Mouse (Mus musculus) layer of hippocampus, postnatal 14 days (tissue): ENCODE data around the gene Nyap1. TPM values are rescaled to one million over a fixed set of nuclear protein-coding genes. Genes with fewer than 3 reads are reported as not detected.

Experiments
- DNase-seq, 2 experiments: peaks; one replicate each; pipeline ENCODE4 v3.0.0; 2021 to 2022; ENCODE audit warnings: low spot score in 2 of 2, mixed read lengths in 1 of 2
- long read RNA-seq, 2 experiments: library from polyadenylated mRNA; stranded (forward); transcript quantifications; one replicate each; pipeline ENCODE4 v2.0.0; 2021
- total RNA-seq, 2 experiments: library from RNA; stranded (reverse); gene quantifications; 2 replicates each; pipeline ENCODE4 v1.2.3; 2021

Nyap1 gene
- 10 to 100 TPM; 73.9 to 75.0 TPM for total RNA-seq
- long read RNA-seq, experiment 1, partial matches to known transcripts = 3 of 4 reads
- long read RNA-seq, experiment 1, other reads (novel, unspliced or antisense) = 1 of 4 reads
- long read RNA-seq, experiment 2, partial matches to known transcripts = 3 of 6 reads
- long read RNA-seq, experiment 2, other reads (novel, unspliced or antisense) = 3 of 6 reads

DNA sequence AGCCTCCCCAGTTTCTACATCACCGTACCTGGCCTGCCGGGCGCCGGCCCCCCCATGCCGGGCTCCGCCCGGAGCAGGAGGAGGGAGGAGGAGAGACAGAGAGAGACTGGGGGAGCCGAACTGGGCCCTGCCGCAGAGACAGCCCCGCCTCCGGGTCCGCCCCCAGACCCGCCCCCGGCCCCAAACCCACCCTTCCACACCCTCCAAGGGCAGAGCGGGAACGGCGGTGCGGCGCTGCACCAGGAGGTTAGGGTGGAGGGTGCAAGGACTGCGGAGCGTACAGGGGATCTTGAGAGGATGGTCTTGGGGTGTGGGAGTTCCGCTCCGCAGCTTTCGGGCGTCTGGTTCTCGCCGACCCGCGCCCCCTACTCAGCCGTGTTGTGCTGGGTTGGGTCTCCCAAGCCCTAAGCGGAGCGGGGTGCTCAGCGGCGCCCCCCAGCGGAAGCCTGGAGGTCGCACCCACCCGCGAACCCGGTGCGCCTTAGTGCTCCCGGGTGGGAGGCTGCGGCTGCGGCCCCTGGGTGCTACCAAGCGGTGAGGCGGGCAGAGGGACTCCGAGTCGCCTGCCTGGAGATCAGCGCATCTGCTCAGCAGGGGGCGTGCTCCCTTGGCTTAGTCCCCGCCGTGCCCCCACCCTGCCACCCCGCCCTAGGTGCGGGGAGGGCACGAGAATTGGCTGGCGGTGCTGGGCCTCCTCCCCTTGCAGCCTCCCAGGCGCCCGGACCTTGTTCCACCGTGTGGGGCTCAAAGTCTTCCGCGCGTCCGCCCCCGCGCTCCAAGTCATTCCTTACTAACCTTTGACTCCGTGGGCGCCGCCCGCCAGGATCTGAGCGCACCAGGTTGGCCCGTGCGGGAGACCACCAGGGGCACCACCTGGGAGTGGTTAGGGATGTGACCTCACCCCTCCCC is at the start of gene Nyap1:
Gene Nyap1, minus strand, starts transcription at position 585 of the 909 bp plus-strand sequence.
- DNase-seq = peak; percentile 86 to 91

DNA sequence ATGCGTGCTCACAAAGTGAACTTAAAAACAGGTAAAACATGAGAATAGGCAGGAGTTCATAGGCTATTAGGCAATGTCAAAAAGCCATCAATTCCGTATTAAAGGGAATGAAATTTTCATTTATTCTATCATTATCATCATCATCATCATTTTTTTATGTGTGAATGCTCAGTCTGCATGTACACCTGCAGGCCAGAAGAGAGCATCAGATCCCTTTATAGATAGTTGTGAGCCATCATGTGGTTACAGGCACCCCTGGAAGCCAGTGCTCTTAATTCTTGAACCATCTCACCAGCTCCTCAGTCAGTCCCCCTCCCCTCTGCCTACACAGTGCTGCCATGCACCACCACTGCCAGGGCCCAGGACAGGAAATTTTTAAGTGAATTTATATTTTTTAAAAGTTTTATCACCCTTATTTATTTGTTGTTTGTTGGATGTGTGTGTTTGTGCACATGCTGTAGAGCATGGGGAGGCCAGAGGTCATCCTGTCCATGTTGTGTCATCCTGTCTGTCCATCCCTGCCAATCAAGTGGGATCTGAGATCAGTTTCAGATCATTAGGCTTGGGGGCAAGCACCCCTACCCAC is 47.6 kb upstream of the Nyap1 start:
- DNase-seq = no peak

DNA sequence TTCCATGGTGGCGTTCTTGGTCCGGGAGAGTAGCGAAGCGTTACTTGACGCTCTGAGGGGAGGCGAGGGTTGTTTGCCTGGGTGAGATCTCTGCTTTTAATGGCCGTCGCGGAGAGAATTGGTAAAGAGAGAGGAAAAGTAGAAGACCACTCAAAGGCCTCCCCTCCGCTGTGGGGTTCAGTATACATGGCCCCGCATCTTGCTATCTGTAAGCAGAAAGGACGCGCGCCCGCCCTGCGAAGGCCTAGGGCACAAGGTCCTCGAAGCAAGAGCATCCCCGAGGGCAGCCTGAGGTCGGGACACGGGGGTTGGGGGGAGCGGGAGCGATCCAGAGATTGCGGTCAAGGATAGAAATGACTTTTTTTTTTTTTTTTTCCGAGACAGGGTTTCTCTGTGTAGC is 46.8 kb upstream of the Nyap1 start:
- no peak for DNase-seq

DNA sequence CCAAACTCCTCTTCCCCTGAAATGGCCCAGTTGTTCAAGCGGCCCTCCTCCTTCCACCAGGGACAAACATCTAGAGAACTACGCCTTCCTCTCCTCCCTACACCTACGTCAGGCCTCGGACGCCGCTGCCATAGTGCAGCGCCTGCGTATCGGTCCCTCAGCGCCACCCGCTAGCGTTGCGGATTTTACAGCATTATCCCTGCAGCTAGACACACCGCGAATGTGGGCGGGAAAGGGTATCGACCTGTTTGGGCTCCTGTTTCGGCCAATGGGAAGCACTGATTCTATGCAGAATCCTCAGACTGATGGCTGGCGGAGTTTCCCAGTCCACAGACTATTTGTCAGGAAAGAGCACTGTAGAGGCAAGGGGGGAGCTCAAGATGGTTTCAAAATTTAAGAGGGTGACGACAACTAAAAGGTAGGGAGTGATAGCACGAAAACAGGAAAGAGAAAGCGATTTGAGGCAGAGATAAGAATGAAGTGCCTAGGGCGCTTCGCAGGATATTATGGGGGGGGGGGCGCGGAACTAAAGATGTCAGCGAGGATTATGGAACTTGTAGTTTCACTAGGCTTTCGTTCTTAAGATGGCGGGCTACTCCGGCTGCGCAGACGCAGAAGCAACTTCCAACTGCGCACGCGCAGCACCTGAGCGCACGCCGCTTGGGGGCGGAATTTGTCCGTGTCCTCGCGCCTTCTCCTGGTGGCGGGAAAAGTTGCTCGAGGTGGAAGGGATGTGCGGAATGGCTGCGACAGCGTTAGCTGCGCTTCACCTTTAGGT is 45.9 kb upstream of the Nyap1 start, which contains the start of the genes Mepce and Zcwpw1:
Gene Mepce, minus strand, starts transcription at position 505 of the 778 bp plus-strand sequence.
Gene Zcwpw1, plus strand, starts transcription at position 648 of the 778 bp plus-strand sequence.
- DNase-seq = peak; percentile 97

DNA sequence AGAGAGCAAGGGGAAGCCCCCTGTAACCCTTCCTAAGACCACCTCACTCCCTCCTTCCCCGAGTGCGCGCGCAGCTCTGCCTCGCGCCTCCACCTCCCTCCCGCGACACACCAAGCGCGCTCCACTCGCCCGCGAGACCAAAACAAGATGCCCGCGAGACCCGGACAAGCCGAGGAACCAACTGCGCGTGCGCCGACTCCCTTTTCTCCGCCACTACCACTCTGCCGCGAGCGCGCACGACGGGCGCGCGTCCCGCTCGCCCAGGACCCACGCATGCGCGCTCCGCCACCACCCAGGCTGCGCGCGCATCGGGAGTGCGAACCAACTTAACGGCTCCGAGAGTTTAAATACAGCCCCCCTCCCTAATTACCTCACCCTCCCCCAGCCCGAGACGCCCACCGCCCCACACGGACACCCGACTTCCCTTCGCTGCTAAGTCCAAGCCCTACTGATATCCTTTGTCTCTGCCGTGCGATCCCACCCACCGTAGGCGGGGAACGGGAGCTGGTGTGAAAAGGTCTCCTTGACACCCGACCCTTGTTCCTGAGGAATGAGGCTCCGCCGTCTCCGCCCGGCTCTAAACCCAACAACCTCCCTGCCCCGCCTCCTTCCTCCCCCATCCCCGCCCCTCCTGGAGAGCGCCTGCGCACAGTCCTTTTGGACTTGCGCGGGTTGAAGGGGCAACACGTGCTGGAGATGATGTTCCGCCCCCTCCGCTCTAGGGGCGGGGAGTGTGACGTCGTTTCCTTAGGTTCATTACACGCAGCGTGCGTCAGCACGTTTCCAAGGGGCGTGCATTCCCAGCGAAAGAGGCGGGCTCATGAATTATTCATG is 44.9 kb upstream of the Nyap1 start:
- peak; percentile 99 for DNase-seq

DNA sequence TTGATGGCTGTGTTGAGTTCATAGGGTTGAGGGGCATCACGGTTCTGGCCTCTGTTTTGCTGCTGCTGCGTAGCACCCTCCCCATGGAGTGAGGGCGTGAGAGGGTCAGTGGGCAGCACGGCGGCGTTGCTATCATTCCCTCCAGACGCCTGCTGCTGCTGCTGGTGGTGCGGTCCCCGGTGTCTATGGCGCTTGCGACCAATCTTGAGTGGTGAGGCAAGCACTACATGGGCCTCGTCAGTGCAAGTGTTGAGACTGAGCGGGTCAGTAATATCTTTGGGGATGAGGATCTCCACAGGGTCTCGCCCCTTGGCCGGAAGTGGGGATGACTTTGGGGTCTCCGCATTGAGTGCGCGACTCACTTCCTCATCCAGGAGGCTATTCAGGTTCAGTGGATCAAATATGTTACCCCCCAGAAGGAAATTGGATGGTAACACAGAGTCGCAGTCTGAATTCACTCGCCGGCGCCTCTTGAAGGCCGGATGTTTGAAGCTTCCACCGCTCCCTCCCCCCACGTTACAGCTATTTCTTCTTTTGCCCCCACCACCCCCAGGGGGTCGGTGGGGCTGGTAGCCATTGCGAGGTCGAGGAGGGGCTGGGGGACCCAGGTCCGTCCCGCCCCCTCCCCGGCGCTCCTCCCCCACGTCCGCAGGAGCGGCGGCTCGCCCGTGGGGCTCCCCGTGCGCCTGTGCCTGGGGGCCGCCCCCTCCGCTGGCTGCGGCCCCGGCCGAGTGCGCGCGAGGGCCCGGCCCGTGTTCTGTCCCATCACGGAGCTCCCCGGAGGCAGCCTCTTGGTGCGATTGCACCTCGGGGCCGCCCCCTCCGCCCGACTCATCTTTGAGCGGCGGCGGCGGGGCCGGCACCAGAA is 44.0 kb upstream of the Nyap1 start:
- peak in 1 of 2 experiments; percentile 37 for DNase-seq

DNA sequence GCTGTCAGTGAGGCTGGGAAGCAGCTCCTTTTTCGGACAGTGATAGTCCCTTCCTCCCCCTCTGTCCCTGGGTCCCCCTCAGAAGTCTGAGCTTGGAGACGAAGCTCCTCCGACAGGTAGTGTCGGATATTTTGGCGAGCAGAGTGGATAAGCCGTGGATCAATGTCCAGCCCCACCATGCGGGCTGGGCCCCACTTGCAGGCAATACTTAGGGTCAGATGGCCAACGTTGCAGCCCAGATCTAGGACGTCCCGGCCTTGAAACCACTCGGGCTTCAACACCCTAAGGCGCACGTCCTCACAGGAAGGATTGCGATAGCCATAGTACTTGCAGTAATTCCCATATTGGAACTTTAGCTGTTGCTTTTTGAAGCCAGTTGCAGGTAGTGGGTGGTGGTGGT is 43.1 kb upstream of the Nyap1 start:
- DNase-seq = no peak

DNA sequence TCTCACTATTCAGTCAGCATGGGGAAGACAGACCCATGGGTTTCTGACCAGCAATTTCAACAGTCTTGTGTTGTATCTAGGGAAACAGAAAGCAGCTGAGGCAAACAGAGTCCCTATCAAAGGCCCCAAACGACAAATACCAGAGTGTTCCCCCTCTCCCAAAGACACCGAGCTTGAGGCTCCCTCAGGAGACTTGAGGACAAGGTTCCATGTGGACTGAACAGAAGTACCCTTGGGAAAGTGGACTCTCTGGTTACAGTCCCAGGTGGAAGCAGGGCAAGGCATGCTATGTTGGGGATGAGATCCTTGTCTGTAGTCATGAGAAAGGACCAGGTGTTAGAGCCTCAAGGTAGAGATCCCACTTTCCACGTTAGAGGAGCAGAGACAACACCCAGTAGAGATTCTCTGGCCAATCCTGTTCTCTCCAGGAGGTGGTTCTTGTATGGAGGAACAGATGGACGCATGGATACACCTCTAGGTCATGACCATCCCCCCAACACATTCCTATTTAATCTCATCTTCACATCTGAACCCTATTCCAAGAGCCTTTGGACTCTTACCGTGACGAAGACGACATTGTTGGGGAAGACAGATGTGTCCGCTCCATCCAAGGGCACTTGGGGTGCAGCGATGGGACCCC is 42.6 kb upstream of the Nyap1 start:
- DNase-seq = no peak

DNA sequence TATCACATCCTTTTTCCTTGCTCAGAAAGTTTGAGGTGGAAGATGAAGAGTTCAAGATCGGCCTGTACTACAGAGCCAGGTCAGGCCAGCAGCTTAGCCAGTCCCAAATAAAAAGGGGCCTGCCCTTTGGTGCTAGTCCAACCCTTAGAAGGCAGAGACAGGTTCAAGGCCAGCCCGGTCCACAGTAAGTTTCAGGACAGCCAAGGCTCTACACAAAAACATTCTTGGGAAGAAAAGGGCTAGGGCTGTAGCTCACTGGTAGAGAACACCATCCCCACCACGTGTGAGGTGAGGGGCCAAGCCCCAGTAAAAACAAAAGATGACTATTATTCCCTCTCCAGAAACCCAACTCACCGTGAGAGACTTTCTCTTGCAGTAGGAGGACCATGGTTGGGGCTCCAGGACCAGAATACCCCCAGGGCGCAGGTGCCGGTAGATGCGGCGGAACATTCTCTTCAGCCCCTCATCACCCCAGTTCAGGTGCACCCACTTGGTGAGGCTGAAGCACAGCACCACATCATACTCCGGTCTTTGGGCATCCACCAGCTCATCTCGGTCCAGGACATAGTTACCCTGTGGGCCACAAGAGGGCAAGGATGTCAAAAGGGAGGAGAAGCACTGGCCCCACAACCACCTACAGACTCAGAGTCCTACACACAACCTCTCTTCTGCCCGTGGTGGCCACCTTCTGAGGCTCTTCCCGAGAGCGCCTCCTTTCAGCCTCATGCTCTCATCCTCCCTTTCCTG is 41.5 kb upstream of the Nyap1 start:
- DNase-seq = no peak

DNA sequence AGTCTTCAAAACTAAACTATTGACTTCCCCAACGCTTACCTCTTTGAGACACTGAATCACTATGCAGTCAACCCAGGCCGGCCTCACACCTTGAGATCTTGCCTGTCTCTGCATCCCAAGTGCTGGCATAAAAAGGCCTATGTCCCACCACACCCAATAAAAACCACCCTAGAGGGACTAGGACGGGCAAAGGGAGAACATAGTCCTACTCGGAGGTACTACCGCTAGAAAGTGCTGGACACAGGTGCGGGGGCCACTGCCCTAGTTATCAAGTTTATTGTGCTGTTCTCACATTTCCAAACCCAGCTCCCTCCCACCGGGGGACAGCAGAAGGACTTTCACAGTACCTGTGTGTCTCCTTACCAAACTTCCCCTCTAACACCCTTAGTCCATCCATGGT is 40.3 kb upstream of the Nyap1 start:
- no peak for DNase-seq

DNA sequence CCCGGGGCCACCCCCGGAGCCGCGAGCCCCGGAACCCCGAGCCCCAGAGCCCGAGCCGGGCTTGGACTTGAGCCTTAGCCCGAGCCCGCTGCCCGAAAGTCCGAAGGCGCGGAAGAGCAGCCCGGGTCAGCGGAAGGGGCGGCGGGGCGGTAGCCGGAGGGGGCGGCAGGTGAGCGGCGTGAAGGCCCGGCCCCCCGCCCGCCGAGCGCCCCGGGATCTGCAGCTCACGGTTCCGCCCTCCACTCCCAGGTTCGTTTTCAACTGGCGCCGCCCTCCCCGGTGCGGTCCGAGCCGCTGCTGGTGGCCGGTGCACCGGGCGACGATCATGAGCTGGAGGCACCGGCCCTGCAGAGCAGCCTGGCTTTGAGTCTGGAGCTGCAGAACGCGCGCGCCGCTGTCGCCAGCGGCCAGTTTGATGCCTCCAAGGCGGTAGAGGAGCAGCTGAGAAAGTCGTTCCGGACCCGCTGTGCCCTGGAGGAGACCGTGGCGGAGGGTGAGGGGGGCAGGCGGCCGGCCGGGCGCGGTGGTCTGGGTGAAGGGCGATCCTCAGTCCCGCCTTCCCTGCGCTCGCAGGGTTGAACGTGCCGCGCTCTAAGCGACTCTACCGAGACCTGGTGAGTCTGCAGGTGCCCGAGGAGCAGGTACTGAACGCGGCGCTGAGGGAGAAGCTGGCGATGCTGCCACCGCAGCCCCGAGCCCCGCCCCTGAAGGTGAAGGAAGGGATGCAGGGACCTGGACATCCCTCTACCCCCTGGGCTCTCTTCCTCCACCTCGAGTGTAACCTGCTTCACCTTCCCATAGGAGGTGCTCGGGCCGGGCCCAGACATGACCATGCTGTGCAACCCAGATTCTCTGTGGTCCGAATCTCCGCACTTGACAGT is 37.9 kb upstream of the Nyap1 start:
- DNase-seq = no peak

DNA sequence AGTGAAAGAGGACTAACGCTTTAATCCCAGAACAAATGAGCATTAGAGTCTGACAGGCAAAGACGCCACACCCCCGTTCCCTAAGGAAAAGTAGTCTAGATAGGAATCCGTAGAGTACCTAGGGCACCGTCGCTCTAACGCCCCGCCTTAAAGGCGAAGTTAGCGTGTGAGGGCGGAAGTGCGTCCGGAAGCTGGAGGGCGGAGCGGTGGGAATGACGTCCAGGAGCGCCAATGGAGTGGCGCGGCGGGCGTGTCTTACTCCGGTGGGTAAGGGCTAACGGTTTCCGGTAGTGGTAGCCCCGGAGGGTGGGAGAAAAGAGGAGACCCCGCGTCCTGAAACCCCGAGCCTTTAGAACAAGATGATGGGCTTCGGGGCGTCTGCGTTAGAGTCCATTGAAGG is 37.2 kb upstream of the Nyap1 start, which contains the start of gene Ppp1r35:
Gene Ppp1r35, plus strand, starts transcription at position 215 of the 400 bp plus-strand sequence.
- peak; percentile 95 to 98 for DNase-seq

DNA sequence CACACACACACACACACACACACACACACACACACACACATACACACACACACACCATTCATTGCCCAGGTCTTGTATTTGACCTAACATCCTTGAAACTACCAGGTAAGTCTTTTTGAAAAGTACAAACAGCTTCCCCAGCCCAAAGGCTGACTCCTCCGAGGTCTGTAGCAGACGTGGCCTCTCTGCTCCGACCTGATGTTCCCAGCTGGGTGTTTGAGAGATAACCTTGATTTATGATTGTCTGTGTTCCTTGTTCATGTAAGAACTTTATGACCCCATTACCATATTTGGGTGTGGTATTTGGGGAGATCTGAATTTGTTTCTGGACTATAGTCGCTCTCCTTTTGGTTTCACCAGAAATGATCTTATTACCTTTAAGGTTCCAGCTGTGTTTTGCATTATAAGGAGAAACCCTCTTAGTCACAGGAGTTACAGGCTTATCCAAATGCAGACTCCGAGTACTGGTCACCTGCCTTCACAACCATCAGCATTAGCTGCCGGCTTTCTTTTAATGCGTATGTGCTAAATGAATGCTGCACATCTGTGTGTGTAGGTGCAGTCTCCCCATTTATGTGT is 35.9 kb upstream of the Nyap1 start:
- DNase-seq = no peak

DNA sequence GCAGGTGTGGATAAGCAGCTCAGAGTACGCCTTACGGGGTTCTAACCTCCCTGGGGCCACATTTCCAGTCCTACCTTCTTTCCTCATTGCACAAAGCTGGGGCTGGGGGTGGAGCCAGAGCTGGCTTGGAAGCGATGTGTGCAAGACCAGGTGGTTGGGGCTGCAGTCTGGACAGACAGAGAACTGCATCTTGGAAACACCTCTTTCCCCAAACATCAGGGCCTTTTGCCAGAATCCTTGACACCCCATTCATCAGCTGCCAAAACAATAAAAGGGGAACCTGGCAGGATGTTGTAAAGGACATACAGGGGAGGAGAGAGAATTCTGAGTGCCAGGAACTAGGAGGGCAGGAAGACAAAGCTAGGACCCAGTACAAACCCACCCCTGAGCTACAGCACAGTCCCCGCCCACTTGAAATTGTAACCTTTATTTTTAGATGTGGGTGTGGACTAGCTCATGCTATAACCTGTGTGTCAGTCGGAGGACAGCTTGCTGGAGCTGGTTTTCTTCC is 35.1 kb upstream of the Nyap1 start:
- no peak for DNase-seq

DNA sequence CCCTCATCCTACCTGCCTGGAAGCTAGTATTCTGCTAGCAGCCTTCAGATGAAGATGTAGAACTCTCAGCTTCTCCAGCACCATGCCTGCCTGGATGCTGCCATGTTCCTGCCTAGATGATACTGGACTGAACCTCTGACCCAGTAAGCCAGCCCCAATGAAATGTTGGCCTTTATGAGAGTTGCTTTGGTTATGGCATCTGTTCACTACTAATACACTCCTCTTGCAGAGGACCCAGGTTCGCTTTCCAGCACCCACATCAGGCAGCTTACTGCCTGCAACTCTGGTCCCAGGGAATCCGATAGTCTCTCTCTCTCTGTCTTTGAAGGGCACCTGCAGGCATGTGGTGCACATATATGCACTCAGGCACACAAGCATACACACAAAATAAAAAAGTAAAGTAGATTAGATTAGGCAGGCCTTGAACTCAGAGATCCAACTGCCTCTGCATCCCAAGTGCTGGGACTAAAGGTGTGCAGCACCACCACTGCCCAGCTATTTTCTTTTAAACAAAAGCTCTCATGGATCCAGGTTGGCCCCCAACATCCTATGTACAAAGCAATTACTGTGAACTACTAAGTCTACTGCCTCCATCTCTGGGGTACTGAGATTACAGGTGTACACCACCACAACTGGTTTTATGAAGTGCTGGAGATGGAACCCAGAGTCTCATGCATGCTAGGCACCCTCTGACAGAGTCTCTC is 34.3 kb upstream of the Nyap1 start:
- DNase-seq = no peak

DNA sequence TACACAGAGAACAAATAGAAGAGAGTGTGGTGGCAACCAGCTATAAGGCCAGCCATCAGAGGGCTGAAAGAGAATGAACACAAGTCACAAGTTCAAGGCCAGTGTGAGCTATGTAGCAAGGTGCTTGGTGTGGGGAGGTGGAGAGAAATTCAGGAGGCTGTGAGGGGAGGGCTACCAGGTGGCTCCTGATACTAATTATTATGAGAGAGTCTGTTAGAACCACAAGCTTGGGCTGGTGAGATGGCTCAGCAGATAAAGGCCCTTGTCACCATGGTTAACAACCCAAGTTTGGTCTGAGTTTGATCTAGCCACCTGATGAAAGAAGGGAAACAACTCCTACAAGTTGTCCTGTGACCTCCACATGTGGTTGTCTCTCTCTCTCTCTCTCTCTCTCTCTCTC is 31.3 kb upstream of the Nyap1 start:
- DNase-seq = no peak
